Mouse (Mus musculus) activated CD4-positive, CD25-positive, alpha-beta regulatory T cell, adult 4 months (primary cell): ENCODE measurements around the gene B3gnt6. TPM values are rescaled to one million over a fixed set of nuclear protein-coding genes. Genes with fewer than 3 reads are reported as not detected.

Experiments used
- ATAC-seq: one replicate; pipeline ENCODE4 v1.8.0; 2017
- polyA plus RNA-seq, 2 experiments: library from polyadenylated mRNA; unstranded; fragments of 100-300 nt; shearing (Covaris generic); gene quantifications; one replicate each; pipeline ENCODE4 v1.2.1; 2017

Gene B3gnt6
- polyA plus RNA-seq, 2 experiments from 2014 or later, result not detected

- no peak for ATAC-seq
Observed at GRCm38 (mm10) chr7:98148721-98149407, 50.4 kb downstream of the B3gnt6 start.

- ATAC-seq, result no peak
Observed at GRCm38 (mm10) chr7:98147766-98148165, 51.5 kb downstream of the B3gnt6 start.

- ATAC-seq, result no peak
Observed at GRCm38 (mm10) chr7:98146447-98146845, 52.8 kb downstream of the B3gnt6 start.

DNA sequence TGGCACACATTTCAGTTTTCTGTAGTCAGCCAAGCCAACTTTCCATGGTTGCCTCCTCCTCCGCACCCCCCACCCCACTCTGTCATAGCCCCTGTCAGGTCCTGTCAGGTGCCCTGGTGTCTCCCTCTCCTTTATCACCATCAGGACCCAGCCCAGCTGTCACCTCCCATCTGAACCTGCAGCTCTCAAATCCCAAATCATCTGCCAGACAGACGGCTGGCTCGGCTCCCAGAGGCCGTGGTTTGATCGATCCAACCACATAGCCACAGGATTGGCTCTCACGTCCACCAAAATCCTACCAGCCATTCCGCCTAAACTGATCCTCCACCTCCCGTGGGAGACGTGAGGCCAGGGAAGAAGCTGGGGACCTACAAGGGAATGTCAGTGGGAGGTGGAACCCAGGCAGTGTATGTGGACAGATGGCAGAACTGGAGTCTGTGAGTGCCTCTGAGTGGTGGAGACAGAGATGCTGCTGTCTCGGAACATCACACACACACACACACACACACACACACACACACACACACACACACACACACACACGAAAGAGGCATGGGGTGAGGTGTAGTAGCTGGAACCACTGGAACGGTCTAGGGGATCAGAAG, 53.3 kb downstream of the B3gnt6 start:
- no peak for ATAC-seq

- ATAC-seq, result no peak
Observed at GRCm38 (mm10) chr7:98145402-98145801, 53.9 kb downstream of the B3gnt6 start, which contains the start of gene Omp. Omp (minus strand) TSS chr7:98145502.

- ATAC-seq, result no peak
Observed at GRCm38 (mm10) chr7:98142648-98143047, 56.6 kb downstream of the B3gnt6 start.

Other genes with a start within 250 kb of the B3gnt6 start
- gene Myo7a, start 80.0 kb downstream of the B3gnt6 start, polyA plus RNA-seq, result 1 to 10 TPM; 1.1 to 1.6 TPM
- gene Omp, start 54.0 kb downstream of the B3gnt6 start, polyA plus RNA-seq, result not detected
- gene Capn5, start 21.2 kb downstream of the B3gnt6 start, polyA plus RNA-seq, result 1 to 10 TPM in 1 of 2 experiments, under 1 TPM in 1; 0.79 to 2.1 TPM
- 10 to 100 TPM; 12.7 to 13.0 TPM for gene Acer3, start 121.7 kb upstream of the B3gnt6 start, polyA plus RNA-seq
- not detected for gene Tsku, start 161.8 kb upstream of the B3gnt6 start, polyA plus RNA-seq
- not detected for gene Gucy2d, start 240.9 kb upstream of the B3gnt6 start, polyA plus RNA-seq